Mouse (Mus musculus) lung, adult 2 months (tissue): ENCODE data around the gene Uhrf1bp1.

ENCODE experiments used
- CTCF ChIP-seq: fragments of 200-500 bp; IDR thresholded peaks from 2 replicates; pipeline ENCODE4 v1.5.1; 2011; ENCODE audit warnings: mild to moderate bottlenecking, low read length, control low read depth; ENCODE audit not compliant: insufficient read depth
- POLR2A ChIP-seq: fragments of 200-500 bp; IDR thresholded peaks from 2 replicates; pipeline ENCODE4 v1.6.1; 2011; ENCODE audit warnings: low read depth, mild to moderate bottlenecking, control low read depth, low read length, borderline replicate concordance; ENCODE audit errors: extremely low read depth

DNA sequence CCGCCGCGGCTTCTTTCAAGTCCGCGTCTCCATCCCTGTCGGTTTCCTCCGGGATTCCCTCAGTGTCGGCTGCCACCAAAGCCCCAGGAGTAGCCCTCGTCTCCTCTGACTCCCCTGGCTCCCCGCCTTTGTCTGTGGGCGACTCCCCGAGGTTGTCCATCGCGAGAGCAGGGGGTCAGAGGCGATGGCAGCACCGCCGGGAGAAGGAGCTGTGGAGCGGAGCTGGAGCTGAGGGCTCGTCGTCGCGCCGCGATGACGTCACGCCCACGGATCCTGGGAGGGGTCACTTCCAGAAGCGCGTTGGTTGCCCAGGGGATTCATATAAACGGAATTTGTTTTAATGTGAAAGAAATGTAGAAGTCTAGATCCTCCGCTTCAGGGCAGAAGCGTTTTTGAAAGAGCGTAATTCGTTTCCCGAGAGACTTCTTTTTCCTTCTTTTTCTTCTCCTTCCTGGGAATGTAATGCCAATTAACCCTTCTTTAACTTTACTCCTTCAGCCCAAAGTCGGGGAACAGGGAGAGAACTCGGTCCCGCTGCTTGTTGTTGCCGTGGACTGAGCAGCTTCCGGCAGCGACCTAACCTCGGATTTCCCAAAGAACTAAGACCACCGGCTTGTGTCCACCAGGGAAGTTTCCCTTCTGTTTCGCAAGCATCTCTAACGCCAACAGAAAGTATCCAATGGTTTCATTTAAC lies 51.4 kb downstream of the Uhrf1bp1 start:
- TF ChIP-seq CTCF = peak; percentile 30; the same call in 1 of the 2 replicates
- peak; percentile 74; the same call in 1 of the 2 replicates for TF ChIP-seq POLR2A
